Mouse (Mus musculus): ENCODE measurements around the gene Gad1. TPM values are rescaled to one million over a fixed set of nuclear protein-coding genes. Genes with fewer than 3 reads are reported as not detected.

The Gad1 gene
- total RNA-seq, 2 experiments from 2014 or later, result 361 to 392 TPM

DNA sequence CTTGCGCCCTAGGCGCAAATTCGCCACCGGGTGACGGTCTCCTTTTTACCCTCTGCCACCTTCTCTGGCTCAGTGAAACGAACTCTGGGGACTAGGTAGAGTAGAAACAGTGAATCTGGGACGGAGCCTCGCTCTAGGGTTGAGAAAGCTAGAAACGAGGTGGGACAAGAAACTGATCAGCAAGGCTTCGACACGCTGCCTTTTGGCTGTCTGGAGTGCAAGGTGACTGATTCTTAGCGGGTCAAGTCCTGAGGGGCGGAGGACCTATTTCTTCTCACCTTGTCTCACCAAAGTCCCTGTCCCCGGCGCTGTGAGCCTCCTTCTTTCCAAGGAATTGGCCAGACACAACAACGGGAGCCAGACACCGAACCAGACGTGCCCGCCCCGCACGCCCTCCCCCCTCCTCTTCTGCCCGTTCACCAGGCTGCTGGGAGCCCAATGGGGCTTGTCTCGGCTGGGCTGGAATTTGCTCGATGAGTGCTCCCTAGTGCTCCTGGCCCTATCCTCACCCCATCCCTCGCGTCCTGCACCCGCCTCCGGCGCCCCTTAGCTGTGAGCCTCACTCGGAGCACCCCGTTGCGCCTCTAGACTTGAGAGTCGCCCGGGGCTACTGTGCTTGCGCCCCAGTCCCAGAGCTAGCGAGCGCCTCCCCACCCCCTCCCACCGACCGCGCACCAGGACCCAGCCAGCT lies 10.3 kb downstream of the Gad1 start:
- no peak for DNase-seq (ENCODE audit: low spot score in 2 of 2)
- intact Hi-C loops (cut with DNase I), result loop anchor here (5.0 kb wide), 2 partner anchors 346 to 974 kb away; no protein-coding TSS in a partner anchor

DNA sequence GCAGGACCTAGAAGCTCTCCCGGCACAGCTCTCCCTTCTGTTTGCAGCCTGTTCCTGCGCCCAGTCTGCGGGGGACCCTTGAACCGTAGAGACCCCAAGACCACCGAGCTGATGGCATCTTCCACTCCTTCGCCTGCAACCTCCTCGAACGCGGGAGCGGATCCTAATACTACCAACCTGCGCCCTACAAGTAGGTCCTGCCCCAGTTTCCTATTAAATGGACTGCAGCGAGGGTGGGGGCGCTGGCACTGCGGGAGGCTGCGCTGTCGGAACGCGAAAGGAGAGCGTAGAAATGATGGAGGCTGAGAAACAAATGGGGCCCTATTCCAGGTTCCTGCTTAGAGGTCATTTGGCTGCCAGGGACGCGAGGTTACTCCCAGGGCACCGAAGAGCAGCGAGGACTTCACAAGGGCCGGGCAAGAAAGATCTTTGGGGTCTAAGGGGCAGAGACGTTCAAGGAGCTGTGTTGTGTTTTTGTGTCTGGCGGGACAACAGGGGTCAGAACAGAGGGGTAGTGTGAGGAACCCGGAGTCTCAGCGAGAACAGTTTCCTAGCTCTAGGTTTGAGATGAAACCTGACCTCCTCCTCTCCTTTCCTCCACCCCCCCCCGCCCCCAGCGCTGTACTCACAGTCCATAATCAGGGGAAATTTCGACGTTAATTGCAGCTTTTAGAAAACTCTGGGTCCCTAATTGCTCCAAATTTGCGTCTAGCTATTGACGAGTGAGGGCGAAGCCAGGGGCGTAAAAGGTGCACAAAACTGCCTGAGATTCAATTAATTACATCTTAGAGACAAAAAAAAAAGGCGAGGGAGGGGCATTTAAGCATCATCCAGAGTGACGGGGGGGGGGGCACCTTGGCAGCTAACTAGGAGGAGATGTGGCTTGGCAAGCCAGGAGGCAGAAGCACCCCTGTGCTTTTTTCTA lies 11.1 kb downstream of the Gad1 start:
- no peak for DNase-seq (ENCODE audit: low spot score in 2 of 2)
- intact Hi-C loops (cut with DNase I), result loop anchor here (5.0 kb wide), 2 partner anchors 347 to 973 kb away; no protein-coding TSS in a partner anchor

DNA sequence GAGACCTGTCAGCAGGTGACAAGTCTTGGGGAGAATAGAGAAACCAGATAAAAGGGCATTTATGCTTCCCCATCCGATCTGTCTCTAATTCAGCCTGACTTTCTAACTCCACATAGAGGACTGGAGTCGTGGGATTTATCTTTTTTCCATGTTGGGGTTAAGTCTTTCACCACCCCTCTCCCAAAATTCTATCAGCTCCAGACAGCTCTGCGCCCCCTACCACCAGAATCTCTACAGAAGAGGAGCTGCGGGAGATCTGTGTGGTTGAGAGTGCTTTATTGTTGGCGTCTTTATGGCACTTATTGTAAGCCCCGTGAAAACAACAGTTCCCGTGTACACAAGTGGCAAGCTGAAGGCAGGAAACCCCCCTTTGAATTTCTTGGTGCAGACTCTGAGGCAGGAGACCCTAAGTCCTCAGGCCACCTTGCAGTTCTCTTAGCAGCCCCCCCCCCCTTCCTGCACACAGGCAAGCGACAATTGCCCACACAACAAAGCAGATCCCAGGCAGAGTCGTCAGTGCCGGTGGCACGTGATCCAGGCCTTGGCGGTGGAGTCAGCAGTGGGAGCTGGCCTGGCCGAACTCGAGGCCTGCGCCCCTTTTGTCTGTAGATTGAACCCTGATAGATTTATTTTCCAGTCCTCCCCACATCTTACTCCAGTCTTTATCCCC lies 11.9 kb downstream of the Gad1 start:
- DNase-seq (ENCODE audit: low spot score in 2 of 2), result no peak
- intact Hi-C loops (cut with DNase I), result loop anchor here (5.0 kb wide), 2 partner anchors 347 to 973 kb away; no protein-coding TSS in a partner anchor

- intact Hi-C loops (cut with DNase I), result no loop called here
- no peak for DNase-seq (ENCODE audit: low spot score in 2 of 2)
Observed at GRCm38 (mm10) chr2:70565651-70566602, 13.1 kb downstream of the Gad1 start.

- intact Hi-C loops (cut with DNase I), result no loop called here
- no peak for DNase-seq (ENCODE audit: low spot score in 2 of 2)
Observed at GRCm38 (mm10) chr2:70566603-70566981, 13.7 kb downstream of the Gad1 start.

DNA sequence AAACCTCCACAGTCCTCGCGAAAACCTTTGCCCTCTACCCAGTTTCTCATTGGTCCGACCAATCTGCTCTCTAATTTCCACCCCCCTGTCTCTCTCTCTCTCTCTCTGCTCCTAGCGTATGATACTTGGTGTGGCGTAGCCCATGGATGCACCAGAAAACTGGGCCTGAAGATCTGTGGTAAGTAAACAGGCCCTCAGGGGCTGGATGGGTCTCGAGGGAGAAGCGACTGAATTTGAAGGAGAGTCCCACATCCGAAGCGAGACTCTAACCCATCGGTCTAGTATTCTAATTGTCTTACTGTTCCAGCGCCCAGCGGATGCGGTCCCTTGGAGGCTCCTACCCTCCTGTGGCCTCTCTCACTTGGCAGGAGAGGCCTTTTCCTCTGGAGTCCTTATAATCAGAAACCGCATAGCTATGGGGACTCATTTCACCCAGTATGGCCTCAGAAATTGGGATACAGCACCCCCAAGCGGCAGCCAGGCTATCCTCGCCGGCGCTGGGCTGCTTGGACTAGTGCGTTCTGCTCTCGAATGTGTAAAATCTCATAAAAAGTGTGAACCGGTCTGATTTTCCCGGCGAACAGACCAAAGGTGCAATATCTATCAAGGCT lies 14.3 kb downstream of the Gad1 start:
- intact Hi-C loops (cut with DNase I), result no loop called here
- no peak for DNase-seq (ENCODE audit: low spot score in 2 of 2)

DNA sequence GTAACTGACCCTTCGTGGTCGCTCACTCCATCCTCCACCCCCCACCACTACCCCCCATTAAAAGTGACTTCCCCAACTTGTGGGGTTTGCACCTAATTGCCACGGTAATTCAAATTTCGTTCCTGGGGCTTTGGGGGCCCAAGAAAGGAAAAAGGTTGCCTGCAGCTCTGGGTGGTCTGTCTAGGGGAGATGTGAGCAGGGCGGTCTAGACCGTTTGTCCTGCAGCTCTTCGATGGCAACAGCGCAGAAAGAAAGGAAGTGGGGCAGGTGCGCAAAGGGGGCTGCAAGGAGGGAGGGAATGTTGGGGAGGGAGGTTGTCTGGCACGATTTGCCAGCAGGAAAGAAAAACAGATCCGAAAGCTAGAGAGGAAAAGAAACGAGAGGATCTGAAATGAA lies 14.8 kb downstream of the Gad1 start:
- DNase-seq (ENCODE audit: low spot score in 2 of 2), result no peak
- intact Hi-C loops (cut with DNase I), result no loop called here

DNA sequence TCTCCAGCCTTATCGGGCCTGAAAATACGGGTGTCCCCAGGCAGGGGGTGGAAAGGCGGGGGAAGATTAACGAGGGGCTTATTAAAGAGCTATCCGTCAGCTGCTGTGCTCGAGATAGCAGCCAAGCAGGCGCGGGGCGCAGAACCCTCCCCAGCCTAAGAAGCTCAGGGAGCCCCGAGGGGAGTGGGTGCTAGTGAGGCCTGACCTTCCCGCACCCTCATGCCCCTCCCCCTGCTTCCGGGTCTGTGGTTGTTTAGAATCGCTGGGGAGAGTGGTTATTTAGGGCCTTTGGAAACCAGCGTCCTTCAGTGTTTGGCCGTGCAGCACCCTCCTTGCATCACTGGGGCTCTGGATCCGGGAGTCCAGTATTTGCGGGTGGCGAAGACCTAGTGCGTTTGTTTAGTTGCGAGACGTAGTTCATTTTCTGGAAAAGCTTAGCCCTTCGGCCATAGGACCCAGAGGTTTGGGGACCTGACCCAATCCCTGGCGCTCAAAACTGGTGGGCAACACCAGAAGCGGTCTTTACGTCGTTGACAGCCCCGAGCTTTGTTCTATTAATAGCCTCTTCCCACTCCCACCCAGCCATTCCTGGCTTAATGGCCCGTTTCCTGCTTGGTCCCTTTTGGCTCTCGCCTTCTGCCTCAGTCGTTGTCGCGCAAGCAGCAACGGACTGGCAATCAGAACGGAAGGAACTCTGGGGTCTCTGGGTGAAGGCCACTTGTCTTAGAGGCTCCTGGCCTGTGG lies 15.5 kb downstream of the Gad1 start:
- no peak for DNase-seq (ENCODE audit: low spot score in 2 of 2)
- intact Hi-C loops (cut with DNase I), result no loop called here

- DNase-seq (ENCODE audit: low spot score in 2 of 2), result no peak
- intact Hi-C loops (cut with DNase I), result no loop called here
Observed at GRCm38 (mm10) chr2:70571698-70572097, 18.8 kb downstream of the Gad1 start.

GRCm38 (mm10) chr2:70572251-70572650 lies 19.4 kb downstream of the Gad1 start:
- intact Hi-C loops (cut with DNase I), result no loop called here
- no peak for DNase-seq (ENCODE audit: low spot score in 2 of 2)

- intact Hi-C loops (cut with DNase I), result no loop called here
- DNase-seq (ENCODE audit: low spot score in 2 of 2), result no peak
Observed at GRCm38 (mm10) chr2:70573544-70574210, 20.8 kb downstream of the Gad1 start.

- no peak for DNase-seq (ENCODE audit: low spot score in 2 of 2)
- intact Hi-C loops (cut with DNase I), result no loop called here
Observed at GRCm38 (mm10) chr2:70588200-70588599, 35.3 kb downstream of the Gad1 start.

DNA sequence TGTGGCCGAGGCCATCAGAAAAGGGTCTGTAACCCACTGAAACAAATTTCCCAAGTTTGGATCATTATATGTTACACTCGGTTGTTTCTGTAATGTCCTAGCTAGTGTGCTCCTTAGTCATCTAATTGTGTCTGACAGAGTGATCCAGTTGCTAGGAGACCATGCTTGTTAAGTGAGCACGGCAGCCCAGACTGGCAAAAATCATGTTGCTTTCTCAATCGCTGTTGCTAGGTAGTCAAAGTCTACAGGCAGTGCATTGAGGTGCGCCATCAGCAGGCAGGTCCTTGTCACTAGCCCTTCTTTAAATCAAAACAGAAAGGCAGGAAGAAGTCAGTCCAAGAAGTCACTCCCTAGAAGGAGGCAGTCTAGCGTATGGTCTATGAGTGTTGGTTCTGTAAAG lies 39.6 kb downstream of the Gad1 start:
- intact Hi-C loops (cut with DNase I), result no loop called here
- DNase-seq (ENCODE audit: low spot score in 2 of 2), result peak in 1 of 2 experiments; percentile 13

- no peak for DNase-seq (ENCODE audit: low spot score in 2 of 2)
- intact Hi-C loops (cut with DNase I), result no loop called here
Observed at GRCm38 (mm10) chr2:70593670-70594069, 40.8 kb downstream of the Gad1 start.

GRCm38 (mm10) chr2:70595896-70596295 lies 43.0 kb downstream of the Gad1 start:
- no peak for DNase-seq (ENCODE audit: low spot score in 2 of 2)
- intact Hi-C loops (cut with DNase I), result no loop called here

DNA sequence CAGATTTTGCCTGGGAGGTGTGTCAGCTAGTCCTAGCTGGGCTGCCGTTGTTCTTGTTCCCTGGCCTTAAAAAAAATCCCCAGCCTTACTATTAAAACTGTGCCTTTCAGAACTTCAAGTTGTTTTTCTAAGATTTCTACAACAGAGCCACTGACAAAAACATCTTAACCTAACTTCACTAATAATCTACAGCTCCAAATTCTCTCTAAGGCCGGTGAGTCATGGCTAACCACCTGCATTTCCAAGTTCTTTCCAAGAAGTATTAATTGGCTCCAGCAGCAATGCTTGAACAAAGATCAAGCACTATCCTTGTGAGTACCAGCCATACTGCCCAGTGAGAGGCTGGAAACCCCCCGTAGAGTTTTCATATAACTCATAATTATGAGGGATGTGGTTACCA lies 56.9 kb downstream of the Gad1 start:
- DNase-seq (ENCODE audit: low spot score in 2 of 2), result no peak
- intact Hi-C loops (cut with DNase I), result no loop called here

GRCm38 (mm10) chr2:70614745-70615351 lies 62.0 kb downstream of the Gad1 start:
- intact Hi-C loops (cut with DNase I), result no loop called here
- DNase-seq (ENCODE audit: low spot score in 2 of 2), result no peak

Data from left cerebral cortex, postnatal 36 days (tissue).